Mouse (Mus musculus) testis, adult 2 months (tissue): Measurements from ENCODE around the gene Gm28729. TPM values are rescaled to one million over a fixed set of nuclear protein-coding genes. Genes with fewer than 3 reads are reported as not detected.
"Not testable (repeated sequence)": the region's sequence is repeated elsewhere in the genome, so short reads cannot be mapped to it uniquely, and the experiment has no call there.

Source experiments
- H3K27ac ChIP-seq: fragments of 200-500 bp; 2 replicates; pipeline ENCODE4 v1.5.1; 2012; ENCODE audit warnings: low read depth, low read length; ENCODE audit not compliant: control insufficient read depth, insufficient read depth
- H3K27me3 ChIP-seq: fragments of 200-500 bp; 2 replicates; pipeline ENCODE4 v1.6.1; 2012; ENCODE audit warnings: mild to moderate bottlenecking, low read length, moderate library complexity; ENCODE audit not compliant: control insufficient read depth, insufficient read depth
- H3K36me3 ChIP-seq: fragments of 200-500 bp; 2 replicates; pipeline ENCODE4 v1.6.1; 2012; ENCODE audit warnings: mild to moderate bottlenecking, low read length; ENCODE audit not compliant: control insufficient read depth, insufficient read depth
- H3K4me1 ChIP-seq: fragments of 200-500 bp; 2 replicates; pipeline ENCODE4 v1.6.1; 2012; ENCODE audit warnings: low read length; ENCODE audit not compliant: control insufficient read depth, insufficient read depth
- H3K4me3 ChIP-seq: fragments of 200-500 bp; 2 replicates; pipeline ENCODE4 v1.5.1; 2012; ENCODE audit warnings: low read depth, mild to moderate bottlenecking, low read length, moderate library complexity, mixed read lengths; ENCODE audit not compliant: control insufficient read depth
- CTCF ChIP-seq: fragments of 200-500 bp; IDR thresholded peaks from 2 replicates; pipeline ENCODE4 v1.5.1; 2012; ENCODE audit warnings: low read depth, mild to moderate bottlenecking, inconsistent platforms, low read length, moderate library complexity; ENCODE audit not compliant: control insufficient read depth, insufficient read depth, insufficient replicate concordance
- POLR2A ChIP-seq: fragments of 200-500 bp; IDR thresholded peaks from 2 replicates; pipeline ENCODE4 v1.6.1; 2012; ENCODE audit warnings: low read depth, mild to moderate bottlenecking, inconsistent platforms, low read length, moderate library complexity; ENCODE audit not compliant: control insufficient read depth
- polyA plus RNA-seq: library from polyadenylated mRNA; depleted of rRNA; stranded (reverse); fragments of >200 nt; gene quantifications from 2 replicates; pipeline ENCODE4 v1.2.3, GENCODE M21; 2012

Gene Gm28729
- polyA plus RNA-seq, 1 experiment, result 9.3 TPM

- TF ChIP-seq POLR2A, result no peak
- Histone ChIP-seq H3K4me1 (no peaks in the 10 kb centered on the region), H3K4me3 (no peak overlapping the region), H3K27ac (no peak overlapping the region), H3K36me3 (no peaks in the 10 kb centered on the region), H3K27me3 (no peaks in the 10 kb centered on the region)
Observed at GRCm38 (mm10) chr9:96554095-96554494, 29.0 kb upstream of the Gm28729 start.

- no peak overlapping the region for H3K4me3 ChIP-seq
- no peaks in the 10 kb centered on the region for H3K27me3 ChIP-seq
- no peak overlapping the region for H3K27ac ChIP-seq
- H3K4me1 ChIP-seq, result peaks cover 2% of the 10 kb centered on the region; the same call in 1 of the 2 replicates
- no peaks in the 10 kb centered on the region for H3K36me3 ChIP-seq
- TF ChIP-seq POLR2A (no peak), CTCF (no peak)
Observed at GRCm38 (mm10) chr9:96545410-96545809, 20.3 kb upstream of the Gm28729 start.

GRCm38 (mm10) chr9:96543643-96544640 is 18.9 kb upstream of the Gm28729 start:
- Histone ChIP-seq H3K27ac (no peak overlapping the region), H3K4me1 (peaks cover 2% of the 10 kb centered on the region; the same call in 1 of the 2 replicates), H3K36me3 (no peaks in the 10 kb centered on the region), H3K4me3 (no peak overlapping the region), H3K27me3 (no peaks in the 10 kb centered on the region)
- no peak for TF ChIP-seq CTCF
- no peak for TF ChIP-seq POLR2A

- H3K27me3 ChIP-seq, result no peaks in the 10 kb centered on the region
- H3K27ac ChIP-seq, result no peak overlapping the region
- H3K36me3 ChIP-seq, result no peaks in the 10 kb centered on the region
- TF ChIP-seq CTCF, result no peak
- no peak for TF ChIP-seq POLR2A
- H3K4me3 ChIP-seq, result no peak overlapping the region
- H3K4me1 ChIP-seq, result peaks cover 9% of the 10 kb centered on the region
Observed at GRCm38 (mm10) chr9:96538916-96539315, 13.9 kb upstream of the Gm28729 start.

- Histone ChIP-seq H3K4me1 (peaks cover 9% of the 10 kb centered on the region), H3K4me3 (peak overlapping the region; percentile 87), H3K27me3 (no peaks in the 10 kb centered on the region), H3K36me3 (no peaks in the 10 kb centered on the region), H3K27ac (no peak overlapping the region)
- TF ChIP-seq CTCF, result no peak
- no peak for TF ChIP-seq POLR2A
Observed at GRCm38 (mm10) chr9:96537615-96537919, 12.5 kb upstream of the Gm28729 start.

- peaks cover 9% of the 10 kb centered on the region for H3K4me1 ChIP-seq
- H3K27me3 ChIP-seq, result no peaks in the 10 kb centered on the region
- peak overlapping the region; percentile 87 for H3K4me3 ChIP-seq
- H3K27ac ChIP-seq, result peak overlapping the region; percentile 50; the same call in 1 of the 2 replicates
- TF ChIP-seq POLR2A (no peak), CTCF (no peak)
- H3K36me3 ChIP-seq, result no peaks in the 10 kb centered on the region
Observed at GRCm38 (mm10) chr9:96536895-96537614, 12.0 kb upstream of the Gm28729 start.

- H3K4me3 ChIP-seq, H3K27ac ChIP-seq, H3K4me1 ChIP-seq, H3K27me3 ChIP-seq, H3K36me3 ChIP-seq: not testable (repeated sequence)
Observed at GRCm38 (mm10) chr9:96536093-96536492, 11.0 kb upstream of the Gm28729 start.
